Mouse (Mus musculus) adrenal gland, postnatal 25 days (tissue): Measurements from ENCODE around the gene Hoxd13. TPM values are rescaled to one million over a fixed set of nuclear protein-coding genes. Genes with fewer than 3 reads are reported as not detected.

Source experiments
- DNase-seq: peaks from one replicate; pipeline ENCODE4 v3.0.0; 2021; ENCODE audit warnings: mixed read lengths
- long read RNA-seq: library from polyadenylated mRNA; stranded (forward); transcript quantifications from one replicate; pipeline ENCODE4 v2.0.0, GENCODE M21; 2021
- total RNA-seq: library from RNA; stranded (reverse); gene quantifications from 2 replicates; pipeline ENCODE4 v1.2.3, GENCODE M21; 2021

Hoxd13 gene
- not detected in 2 replicates for total RNA-seq
- long read RNA-seq = 0 reads

DNA sequence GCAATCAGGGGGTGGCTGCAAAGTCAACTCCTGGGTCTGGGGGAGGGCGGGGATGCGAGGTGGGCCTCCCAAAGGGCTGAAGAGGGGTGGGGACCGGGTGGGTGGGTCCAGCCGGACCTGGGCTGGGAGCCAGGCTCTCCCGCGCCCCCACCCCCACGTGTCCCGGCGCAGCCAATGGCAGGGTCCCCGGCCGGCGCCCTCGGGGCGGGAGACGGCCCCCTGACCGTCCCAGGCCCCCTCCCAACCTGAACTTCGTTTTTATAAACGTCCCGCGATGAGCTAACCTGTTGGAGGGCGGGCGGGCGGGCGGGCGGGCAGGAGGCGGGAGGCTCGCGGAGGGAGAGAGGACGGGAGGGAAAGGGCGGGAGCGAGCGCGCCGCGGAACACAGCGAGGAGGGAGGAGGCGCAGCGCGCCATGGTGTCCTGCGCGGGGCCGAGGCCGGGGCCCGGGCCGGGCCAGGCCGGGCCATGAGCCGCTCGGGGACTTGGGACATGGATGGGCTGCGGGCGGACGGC is at the start of gene Hoxd13:
Gene Hoxd13 (plus strand): TSS at position 469 of the 516 bp plus-strand sequence.
- DNase-seq = no peak

DNA sequence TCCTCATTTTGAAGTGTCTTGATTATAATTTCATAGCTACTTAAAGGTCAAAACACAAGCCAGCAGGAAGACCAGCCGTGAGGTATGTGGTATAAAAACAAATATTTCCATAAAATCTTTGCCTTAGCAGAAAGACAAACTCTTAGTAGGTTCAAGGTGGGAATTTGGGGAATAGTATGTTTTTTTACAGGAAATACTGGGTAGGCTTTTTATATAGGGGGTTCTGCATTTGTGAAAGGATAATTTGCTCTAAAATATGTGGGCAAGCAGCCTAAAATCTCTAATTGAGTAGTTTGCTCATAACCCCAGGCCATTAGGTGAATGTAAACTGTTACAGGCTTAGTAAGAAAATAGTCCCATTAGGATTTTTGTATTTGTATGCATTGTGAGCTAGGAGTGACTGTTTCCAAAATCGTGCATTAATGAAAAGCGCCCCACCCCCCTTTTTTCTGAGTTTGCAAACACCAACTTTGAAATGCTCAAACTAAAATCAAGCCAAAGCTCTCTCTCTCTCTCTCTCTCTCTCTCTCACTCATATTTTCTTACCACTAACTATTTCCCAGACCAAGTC is 48.3 kb upstream of the Hoxd13 start:
- no peak for DNase-seq

- DNase-seq = no peak
These were observed 47.7 kb upstream of the Hoxd13 start for GRCm38 (mm10) chr2:74620368-74620767.

DNA sequence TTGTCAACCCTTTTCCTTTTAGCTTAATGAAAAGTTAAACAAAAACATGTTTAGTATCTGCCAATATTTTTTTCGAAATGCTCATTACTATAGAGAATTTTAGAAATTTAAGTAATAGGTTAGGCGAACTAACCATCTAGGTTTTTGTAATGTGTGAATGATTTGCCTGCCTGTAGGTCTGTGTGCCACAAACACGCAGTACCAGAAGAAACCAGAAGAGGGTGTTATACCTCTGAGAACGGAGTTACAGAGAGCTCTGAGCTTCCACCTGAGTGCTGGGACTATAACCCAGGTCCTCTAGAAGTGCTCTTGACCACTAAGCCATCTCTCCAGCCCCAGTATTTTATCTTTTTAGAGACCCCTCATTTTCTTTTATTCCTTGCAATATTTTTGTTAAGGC is 32.7 kb upstream of the Hoxd13 start:
- no peak for DNase-seq

- DNase-seq = no peak
These were observed 25.7 kb upstream of the Hoxd13 start for GRCm38 (mm10) chr2:74642431-74642830.

DNA sequence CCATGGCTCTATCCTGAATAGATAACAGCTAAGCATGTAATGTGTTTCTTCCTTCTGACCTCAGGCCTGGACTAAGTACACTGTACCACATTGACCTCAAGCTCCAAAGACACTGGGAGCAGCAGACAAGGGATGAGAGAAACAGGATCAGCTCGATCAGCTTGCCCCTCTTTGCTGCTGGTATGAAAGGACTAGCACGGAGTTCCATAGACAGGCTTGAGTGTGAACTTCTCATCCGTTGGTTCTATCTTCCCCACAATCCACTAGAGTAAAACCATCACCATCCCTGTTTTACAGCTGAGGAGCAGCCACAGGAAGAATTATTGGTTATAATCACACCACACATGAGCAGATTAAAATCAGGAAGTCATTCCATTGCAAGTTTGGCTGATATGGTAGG is 22.5 kb upstream of the Hoxd13 start:
- DNase-seq = no peak

DNA sequence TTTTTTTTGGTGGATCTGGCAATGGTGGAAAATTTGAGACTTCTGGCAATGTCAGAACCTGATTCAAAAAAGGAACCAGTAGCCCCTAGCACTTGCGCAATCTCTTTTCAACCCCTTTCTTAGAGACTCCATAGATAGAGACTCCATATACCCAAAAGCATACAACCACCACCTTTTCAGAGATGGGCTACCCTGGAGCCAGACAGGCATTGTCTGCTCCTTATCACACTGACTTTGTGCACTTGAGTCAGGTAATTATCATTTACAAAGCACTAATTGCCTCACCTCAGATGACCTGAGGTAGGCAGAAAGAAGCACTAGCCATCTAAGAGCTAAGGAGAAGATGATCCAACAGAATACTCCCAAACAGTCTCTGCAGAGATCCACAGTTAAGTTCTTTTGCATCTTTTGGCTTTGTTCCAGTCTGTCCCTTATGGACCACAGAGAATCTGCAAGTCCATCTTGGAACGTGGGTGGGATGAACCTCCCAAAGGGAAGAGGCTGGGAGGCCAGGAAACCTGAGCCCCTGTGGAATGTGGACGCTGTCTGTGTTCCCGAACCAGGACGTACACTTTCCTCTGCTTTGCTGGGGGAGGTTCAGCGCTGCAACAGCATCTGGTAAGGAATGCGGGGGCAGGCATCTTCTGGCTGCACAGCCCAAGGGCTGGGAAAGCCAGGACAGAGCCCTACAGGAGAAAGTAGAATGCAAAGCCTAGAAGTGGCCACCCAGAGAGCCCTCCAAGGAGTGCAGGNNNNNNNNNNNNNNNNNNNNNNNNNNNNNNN is 20.8 kb upstream of the Hoxd13 start:
- no peak for DNase-seq

DNA sequence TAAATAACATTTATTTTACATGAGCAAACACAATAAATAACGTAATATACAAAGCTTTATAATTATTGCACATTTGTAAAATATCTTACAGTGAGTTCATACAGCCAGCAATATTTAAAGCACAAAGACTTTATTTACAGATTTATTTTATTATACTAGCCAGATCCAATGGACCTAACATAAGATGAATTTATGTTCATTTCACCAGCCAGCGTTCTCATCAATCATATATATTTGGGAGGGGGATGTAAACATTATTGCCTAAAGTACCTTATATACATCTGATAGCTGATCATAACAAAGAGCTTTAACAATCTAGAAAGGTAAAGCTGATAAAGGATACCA is 15.1 kb upstream of the Hoxd13 start:
- DNase-seq = no peak

DNA sequence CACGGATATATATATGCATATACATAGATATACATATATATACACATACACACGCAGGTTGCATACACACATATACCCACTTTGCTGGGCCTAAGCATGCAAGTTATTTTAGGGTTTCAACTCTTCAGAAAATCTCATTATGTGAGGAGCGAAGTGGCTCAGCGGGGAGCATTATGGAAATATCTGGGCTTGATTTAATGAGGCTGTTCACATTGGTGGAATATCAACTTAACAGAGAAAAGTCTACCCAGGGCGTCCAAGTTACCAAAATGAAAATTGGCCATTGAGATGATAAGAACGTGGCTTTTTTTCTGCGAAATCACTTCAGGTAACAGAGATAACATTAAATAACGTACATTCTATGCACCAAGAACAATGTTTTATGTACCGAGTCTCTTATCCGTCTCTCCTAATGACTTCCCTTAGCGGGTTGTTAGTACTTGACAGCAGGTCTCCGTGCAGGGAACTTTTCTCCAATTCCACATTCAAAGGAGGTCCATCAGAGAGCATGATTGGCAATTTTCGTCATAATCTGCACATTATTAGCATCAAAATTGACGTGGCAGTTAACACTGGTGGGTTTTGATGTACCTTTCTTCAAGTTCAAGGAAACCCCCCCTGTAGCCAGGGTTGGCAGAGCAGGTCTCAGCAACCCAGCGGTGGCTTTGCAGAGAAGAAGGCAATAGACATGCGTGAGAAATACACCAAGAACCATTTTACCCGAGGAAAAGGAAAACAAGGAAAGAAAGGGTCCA is 14.2 kb upstream of the Hoxd13 start:
- DNase-seq = no peak

GRCm38 (mm10) chr2:74654743-74655419 is 13.2 kb upstream of the Hoxd13 start:
- no peak for DNase-seq

DNA sequence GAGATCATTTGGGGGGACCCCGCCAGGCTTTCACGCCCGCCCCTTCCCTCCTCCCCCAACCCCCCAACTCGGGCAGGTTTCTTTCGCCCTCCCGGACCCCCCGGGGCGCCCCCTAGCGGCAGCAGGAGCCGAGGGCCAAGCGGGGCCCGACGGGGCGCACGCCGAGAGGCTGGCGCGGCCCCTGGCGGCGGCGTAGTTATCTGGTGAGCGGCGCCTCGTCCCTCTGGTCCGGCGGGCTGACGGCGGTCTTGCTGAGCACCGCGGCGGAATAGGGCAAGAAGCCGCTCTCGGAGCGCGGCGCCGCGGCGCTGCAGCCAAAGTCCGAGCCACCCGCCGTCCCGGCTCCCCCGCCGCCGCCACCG is 12.7 kb upstream of the Hoxd13 start:
- DNase-seq = peak; percentile 40

DNA sequence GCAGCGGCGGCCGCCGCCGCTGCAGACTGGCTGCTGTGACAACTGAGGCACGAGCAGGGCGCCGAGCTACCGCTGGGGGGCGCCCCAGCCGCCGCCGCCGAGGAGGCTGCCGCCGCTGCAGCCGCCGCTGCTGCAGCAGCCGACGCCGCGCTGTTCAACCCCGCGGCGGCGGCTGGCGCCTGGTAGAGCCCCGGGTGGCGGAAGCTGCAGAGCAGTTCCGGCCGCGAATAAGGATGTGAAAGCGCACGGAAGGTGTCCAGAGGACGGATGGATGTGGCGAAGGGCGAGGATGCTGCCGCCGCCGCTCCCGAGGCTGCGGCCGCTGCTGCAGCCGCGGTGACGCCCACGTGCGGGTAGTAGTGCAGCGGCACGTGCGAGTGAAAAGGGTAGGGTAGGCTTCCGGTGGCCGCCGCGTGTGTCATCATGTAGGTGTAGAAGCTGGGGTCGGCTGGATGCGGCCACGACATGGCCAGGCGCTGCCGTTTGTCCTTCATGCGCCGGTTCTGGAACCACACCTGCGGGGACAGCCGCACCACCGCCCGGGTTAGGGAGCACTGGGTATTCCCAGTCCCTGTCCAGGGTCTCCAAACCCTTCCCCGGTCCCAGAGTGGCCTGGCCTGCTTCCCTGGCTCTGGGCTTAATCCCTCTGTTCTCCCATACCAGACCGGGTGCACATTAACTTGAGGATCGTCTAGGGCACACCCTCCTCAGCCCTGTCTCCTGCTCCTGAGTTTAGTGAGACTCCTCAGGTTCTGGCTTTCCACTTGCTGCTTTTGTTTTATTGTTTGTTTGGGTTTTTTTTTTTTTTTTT is 12.1 kb upstream of the Hoxd13 start:
- DNase-seq = no peak

GRCm38 (mm10) chr2:74656632-74657021 is 11.5 kb upstream of the Hoxd13 start:
- DNase-seq = no peak

DNA sequence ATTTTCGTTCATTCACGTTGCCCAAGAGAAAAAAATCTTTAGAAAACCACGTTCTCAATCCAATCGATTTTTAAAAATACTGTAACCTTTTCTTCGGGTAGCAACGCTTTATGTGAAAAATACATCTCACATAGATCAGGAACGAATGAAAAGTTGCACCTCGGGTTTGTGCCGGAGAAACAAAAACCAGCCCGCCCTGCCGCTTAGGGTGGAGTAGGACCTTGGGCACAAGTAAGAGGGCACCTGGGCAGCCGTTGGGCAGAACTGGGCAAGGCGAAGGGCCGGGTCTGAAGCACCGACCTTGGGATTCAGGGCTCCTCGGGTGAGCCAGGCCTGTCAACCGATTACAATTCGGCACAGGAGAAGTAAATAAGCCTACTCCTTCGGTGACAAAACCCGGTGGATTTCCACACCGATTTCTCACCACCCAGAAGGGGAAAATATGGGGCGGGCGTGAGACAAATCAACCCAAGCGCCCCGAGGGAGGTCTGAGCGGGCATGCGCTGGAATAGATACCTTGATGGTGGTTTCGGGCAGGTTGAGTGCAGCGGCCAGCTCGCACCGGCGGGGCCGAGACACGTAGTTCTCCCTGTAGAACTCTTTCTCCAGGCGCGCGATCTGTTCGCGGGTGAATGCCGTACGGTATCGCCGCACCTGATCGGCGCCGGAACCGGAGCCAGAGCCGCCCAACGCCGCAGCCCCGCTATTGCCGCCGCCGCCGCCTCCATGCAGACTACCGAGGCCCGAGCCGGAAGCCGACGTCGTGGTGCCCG is 10.7 kb upstream of the Hoxd13 start:
- DNase-seq = no peak

GRCm38 (mm10) chr2:74658024-74658666 is 10.0 kb upstream of the Hoxd13 start:
- DNase-seq = no peak

DNA sequence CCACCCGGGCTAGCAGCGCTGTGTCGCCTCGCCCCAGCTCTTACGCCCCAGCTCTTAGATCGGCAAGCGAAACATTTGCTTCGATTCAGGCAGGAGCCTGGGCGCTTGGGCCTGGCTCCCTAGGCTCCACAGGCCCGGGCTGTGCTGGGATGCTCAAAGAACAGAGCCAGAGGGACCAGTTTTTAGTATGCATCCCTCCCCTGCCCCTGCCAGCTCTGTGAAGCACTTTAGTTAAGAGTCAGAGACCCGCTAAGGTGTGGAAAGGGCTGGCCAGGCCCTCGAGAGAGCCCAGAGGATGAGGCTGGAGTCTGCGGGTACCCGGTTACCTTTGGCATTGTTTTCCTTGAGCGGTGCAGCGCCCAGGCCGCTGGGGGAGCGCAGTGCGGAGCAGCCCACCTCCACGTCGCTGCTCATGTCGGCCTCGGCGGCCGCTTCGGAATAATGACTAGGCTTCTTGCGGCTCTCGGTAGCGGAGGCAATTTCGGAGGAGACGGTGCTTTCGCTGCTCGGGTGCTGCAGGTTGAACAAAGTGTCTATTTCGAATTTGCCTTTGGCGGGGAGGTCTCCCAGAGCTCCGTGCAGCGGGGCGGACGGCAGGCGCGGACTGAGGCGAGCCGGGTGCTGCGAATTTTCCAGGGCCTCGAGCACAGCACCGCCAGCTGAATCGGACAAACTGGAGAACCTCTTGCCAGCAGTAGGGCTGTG is 9.3 kb upstream of the Hoxd13 start:
- DNase-seq = no peak

- DNase-seq = no peak
These were observed 8.6 kb upstream of the Hoxd13 start, which contains the start of gene Evx2 for GRCm38 (mm10) chr2:74659507-74660005. Gene Evx2, minus strand, starts transcription at chr2:74659557.

- no peak for DNase-seq
These were observed 7.4 kb upstream of the Hoxd13 start for GRCm38 (mm10) chr2:74660421-74661375.
